Mouse (Mus musculus) thymus, postnatal 10 days (tissue): ENCODE measurements around the gene Cfap45.
A peak's percentile ranks its signal among the peaks of the same experiment; 100 is the strongest.

ENCODE experiments used
- DNase-seq, 2 experiments: peaks; one replicate each; pipeline ENCODE4 v3.0.0; 2021; ENCODE audit warnings: low spot score in 2 of 2

Gene Cfap45

GRCm38 (mm10) chr1:172562641-172563464, 42.3 kb downstream of the Cfap45 start:
- DNase-seq = peak; percentile 25 to 47

GRCm38 (mm10) chr1:172563465-172563828, 42.8 kb downstream of the Cfap45 start:
- DNase-seq = no peak

- no peak for DNase-seq
These were observed 45.5 kb downstream of the Cfap45 start for GRCm38 (mm10) chr1:172566131-172566530.

- no peak for DNase-seq
These were observed 47.2 kb downstream of the Cfap45 start for GRCm38 (mm10) chr1:172567758-172568157.

GRCm38 (mm10) chr1:172580116-172580515, 59.5 kb downstream of the Cfap45 start:
- no peak for DNase-seq

GRCm38 (mm10) chr1:172582436-172582835, 61.8 kb downstream of the Cfap45 start:
- DNase-seq = no peak

- DNase-seq = no peak
These were observed 63.7 kb downstream of the Cfap45 start for GRCm38 (mm10) chr1:172584271-172584670.

- DNase-seq = no peak
These were observed 64.4 kb downstream of the Cfap45 start for GRCm38 (mm10) chr1:172585026-172585425.

- DNase-seq = no peak
These were observed 65.3 kb downstream of the Cfap45 start for GRCm38 (mm10) chr1:172585612-172586567.

- DNase-seq = no peak
These were observed 69.8 kb downstream of the Cfap45 start, which contains the start of gene Slamf8 for GRCm38 (mm10) chr1:172590385-172590784. TSS of gene Slamf8 (minus strand) at chr1:172590568.

GRCm38 (mm10) chr1:172593321-172593720, 72.7 kb downstream of the Cfap45 start:
- no peak for DNase-seq

- DNase-seq = no peak
These were observed 73.4 kb downstream of the Cfap45 start for GRCm38 (mm10) chr1:172593956-172594355.

- DNase-seq = peak in 1 of 2 experiments; percentile 15
These were observed 73.9 kb downstream of the Cfap45 start for GRCm38 (mm10) chr1:172594495-172594894.
